Mouse (Mus musculus) liver, embryonic 11.5 days (tissue): ENCODE data around the gene Yod1. TPM values are rescaled to one million over a fixed set of nuclear protein-coding genes. Genes with fewer than 3 reads are reported as not detected.

Experiments
- ATAC-seq: fragments of 200-750 bp; cut with Nextera tagmentation; replicated peaks from 2 replicates; pipeline ENCODE4 v1.8.0; 2017; ENCODE audit warnings: moderate number of reproducible peaks, mild to moderate bottlenecking, moderate TSS enrichment, moderate library complexity; ENCODE audit not compliant: low FRiP score
- DNase-seq: peaks from one replicate; pipeline ENCODE4 v3.0.0-alpha.2; 2017; ENCODE audit warnings: low spot score
- H3K27ac ChIP-seq: fragments of 300-500 bp; sonication (generic); 2 replicates; pipeline ENCODE4 v1.5.1; 2014; ENCODE audit warnings: mild to moderate bottlenecking, low read depth, low read length, control low read depth
- H3K27me3 ChIP-seq: fragments of 300-500 bp; sonication (generic); replicated peaks from 2 replicates; pipeline ENCODE4 v1.6.1; 2014; ENCODE audit warnings: low read length, mixed read lengths; ENCODE audit not compliant: control insufficient read depth, insufficient read depth
- H3K36me3 ChIP-seq: fragments of 300-500 bp; sonication (generic); 2 replicates; pipeline ENCODE4 v1.6.1; 2014; ENCODE audit warnings: mild to moderate bottlenecking, low read length, moderate library complexity, mixed read lengths; ENCODE audit not compliant: control insufficient read depth, insufficient read depth
- H3K4me1 ChIP-seq: fragments of 300-500 bp; sonication (generic); replicated peaks from 2 replicates; pipeline ENCODE4 v1.6.1; 2014; ENCODE audit warnings: low read length, mixed read lengths; ENCODE audit not compliant: control insufficient read depth, insufficient read depth
- H3K4me2 ChIP-seq: fragments of 300-500 bp; sonication (generic); 2 replicates; pipeline ENCODE4 v1.6.1; 2014; ENCODE audit warnings: mild to moderate bottlenecking, control low read depth, moderate library complexity
- H3K4me3 ChIP-seq: fragments of 300-500 bp; sonication (generic); 2 replicates; pipeline ENCODE4 v1.5.1; 2014; ENCODE audit warnings: low read depth, low read length, control low read depth
- H3K9ac ChIP-seq: fragments of 300-500 bp; sonication (generic); 2 replicates; pipeline ENCODE4 v1.6.1; 2014; ENCODE audit warnings: low read depth, low read length, control low read depth
- H3K9me3 ChIP-seq: fragments of 300-500 bp; sonication (generic); 2 replicates; pipeline ENCODE4 v1.6.1; 2016; ENCODE audit warnings: low read length, inconsistent platforms, mixed read lengths; ENCODE audit not compliant: control insufficient read depth
- whole genome bisulfite sequencing: fragments of 180-500 bp; shearing (Covaris S2); extraction: QIAGEN DNeasy Blood & Tissue Kit; methylation state at CpG from one replicate; pipeline ENCODE4 v1.1.7; 2014; 5-methylcytosine and 5-hydroxymethylcytosine counted together
- polyA plus RNA-seq: library from polyadenylated mRNA; unstranded; fragments of >200 nt; fragmentation: Nextera tagmentation; extraction: Ambion mirVana; gene quantifications from 2 replicates; pipeline ENCODE4 v1.2.1, GENCODE M21; 2014

Yod1 gene
- polyA plus RNA-seq, 1 experiment from 2014 or later: 26.6 TPM

DNA sequence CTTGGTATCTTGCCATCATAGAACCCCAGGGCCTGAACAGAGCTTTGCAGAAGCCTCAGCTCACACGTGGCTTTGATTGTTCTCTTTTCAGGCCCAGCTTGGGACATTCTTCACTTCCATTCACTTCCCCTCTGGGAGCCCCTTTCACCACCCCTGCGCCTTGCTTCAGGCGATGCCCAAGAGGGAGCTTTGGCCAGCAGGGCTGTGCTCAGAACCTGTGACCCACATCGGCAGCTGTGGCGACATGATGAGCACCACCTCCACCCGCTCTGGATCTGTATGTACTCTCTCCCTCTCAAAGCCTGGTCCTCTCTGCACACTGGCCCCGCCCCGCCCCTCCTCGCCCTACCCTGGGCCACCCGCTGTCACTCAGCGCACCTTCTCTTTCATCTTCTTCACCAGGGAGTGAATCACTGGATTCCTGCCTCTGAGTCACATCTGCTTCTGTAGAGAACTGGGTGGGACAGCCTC is 20.3 kb downstream of the Yod1 start:
- no peak overlapping the region for H3K9ac ChIP-seq
- no peaks in the 10 kb centered on the region for H3K9me3 ChIP-seq
- ATAC-seq (no peak), DNase-seq (no peak)
- no peaks in the 10 kb centered on the region for H3K27me3 ChIP-seq
- H3K4me1 ChIP-seq: peaks cover 66% of the 10 kb centered on the region
- H3K27ac ChIP-seq: peak overlapping the region; percentile 46; the same call in 1 of the 2 replicates
- 47% methylated on average over 11 of the region's 11 CpGs for WGBS
- no peak overlapping the region for H3K4me3 ChIP-seq
- peak overlapping the region; percentile 25 for H3K4me2 ChIP-seq
- H3K36me3 ChIP-seq: no peaks in the 10 kb centered on the region

DNA sequence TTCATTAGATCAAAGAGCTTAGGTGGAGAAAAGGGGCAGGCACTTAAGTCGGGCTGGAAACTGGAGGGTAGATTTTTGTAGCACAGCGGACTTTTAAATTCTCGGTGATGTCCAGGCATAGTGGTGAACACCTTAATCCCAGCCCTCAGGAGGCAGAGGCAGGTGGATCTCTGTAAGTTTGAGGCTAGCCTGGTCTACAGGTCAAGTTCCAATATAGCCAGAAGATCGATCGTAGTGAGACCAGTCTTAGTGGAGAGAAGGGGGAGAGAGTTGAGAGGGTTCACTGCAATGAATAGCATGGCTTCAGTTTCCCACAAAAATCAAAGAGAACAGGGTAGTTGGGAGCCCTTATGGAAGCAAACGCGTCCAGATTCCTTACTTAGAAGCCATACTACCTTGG is 20.8 kb downstream of the Yod1 start:
- H3K9me3 ChIP-seq: no peaks in the 10 kb centered on the region
- no peaks in the 10 kb centered on the region for H3K27me3 ChIP-seq
- no peak overlapping the region for H3K27ac ChIP-seq
- no peaks in the 10 kb centered on the region for H3K36me3 ChIP-seq
- H3K9ac ChIP-seq: no peak overlapping the region
- DNase-seq (no peak), ATAC-seq (no peak)
- no peak overlapping the region for H3K4me3 ChIP-seq
- no peak overlapping the region for H3K4me2 ChIP-seq
- H3K4me1 ChIP-seq: peaks cover 70% of the 10 kb centered on the region
- 93% methylated on average over 7 of the region's 7 CpGs for WGBS

DNA sequence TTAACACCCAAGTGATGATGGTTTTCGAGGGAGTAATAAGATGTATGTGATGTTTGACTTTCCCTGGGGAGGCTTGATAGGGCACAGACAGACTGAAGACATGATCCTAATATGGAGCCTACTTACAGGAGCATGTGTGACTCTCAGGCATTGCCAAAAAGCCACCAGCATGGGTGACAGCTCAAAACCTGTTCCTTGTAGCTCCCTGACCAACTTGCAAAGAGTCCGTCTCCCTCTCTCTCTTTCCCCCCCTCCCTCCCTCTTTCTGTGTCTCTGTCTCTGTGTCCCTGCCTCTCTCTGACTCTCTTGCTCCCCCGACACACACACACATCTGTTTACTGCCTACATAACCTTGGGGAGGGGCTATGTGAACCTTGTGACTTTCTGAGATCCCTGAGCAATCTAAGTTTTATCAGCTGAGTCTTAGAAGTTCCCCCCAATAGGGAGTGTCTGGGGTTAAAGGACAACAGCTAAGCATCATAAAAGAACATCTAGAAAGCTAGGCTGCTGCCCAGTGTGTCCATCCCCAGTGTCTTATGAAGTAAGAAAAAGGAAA is 21.5 kb downstream of the Yod1 start:
- ATAC-seq: no peak
- H3K36me3 ChIP-seq: no peaks in the 10 kb centered on the region
- H3K4me3 ChIP-seq: no peak overlapping the region
- H3K27ac ChIP-seq: peak overlapping the region; percentile 47; the same call in 1 of the 2 replicates
- DNase-seq: no peak
- H3K4me2 ChIP-seq: peak overlapping the region; percentile 83
- H3K9ac ChIP-seq: no peak overlapping the region
- WGBS: 69% methylated on average over 3 of the region's 3 CpGs
- no peaks in the 10 kb centered on the region for H3K9me3 ChIP-seq
- peaks cover 70% of the 10 kb centered on the region for H3K4me1 ChIP-seq
- no peaks in the 10 kb centered on the region for H3K27me3 ChIP-seq

DNA sequence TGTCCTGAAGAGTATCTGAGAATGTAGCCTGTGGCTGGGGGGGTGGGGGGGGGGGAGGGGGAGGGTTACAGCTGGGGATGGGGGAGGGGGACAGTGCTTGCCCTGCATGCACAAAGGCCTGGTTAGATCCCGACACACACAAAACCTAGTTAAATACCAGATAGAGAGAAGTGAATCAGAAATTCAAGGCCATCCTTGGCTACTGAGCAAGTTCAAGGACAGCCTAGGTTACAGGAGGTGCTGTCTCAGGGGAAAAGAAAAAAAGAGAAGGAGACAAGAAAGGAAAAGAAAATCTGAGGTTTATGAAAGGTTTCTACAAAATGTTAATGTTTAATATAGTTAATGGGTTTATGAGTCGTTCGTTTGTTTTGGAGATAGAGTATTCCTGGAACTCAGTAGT is 22.5 kb downstream of the Yod1 start:
- no peaks in the 10 kb centered on the region for H3K9me3 ChIP-seq
- H3K36me3 ChIP-seq: no peaks in the 10 kb centered on the region
- no peak for DNase-seq
- H3K27ac ChIP-seq: peak overlapping the region; percentile 99; the same call in 1 of the 2 replicates
- H3K9ac ChIP-seq: no peak overlapping the region
- 44% methylated on average over 3 of the region's 3 CpGs for WGBS
- peak overlapping the region; percentile 57 for H3K4me3 ChIP-seq
- H3K4me2 ChIP-seq: peak overlapping the region; percentile 83
- H3K27me3 ChIP-seq: no peaks in the 10 kb centered on the region
- no peak for ATAC-seq
- peaks cover 72% of the 10 kb centered on the region for H3K4me1 ChIP-seq

DNA sequence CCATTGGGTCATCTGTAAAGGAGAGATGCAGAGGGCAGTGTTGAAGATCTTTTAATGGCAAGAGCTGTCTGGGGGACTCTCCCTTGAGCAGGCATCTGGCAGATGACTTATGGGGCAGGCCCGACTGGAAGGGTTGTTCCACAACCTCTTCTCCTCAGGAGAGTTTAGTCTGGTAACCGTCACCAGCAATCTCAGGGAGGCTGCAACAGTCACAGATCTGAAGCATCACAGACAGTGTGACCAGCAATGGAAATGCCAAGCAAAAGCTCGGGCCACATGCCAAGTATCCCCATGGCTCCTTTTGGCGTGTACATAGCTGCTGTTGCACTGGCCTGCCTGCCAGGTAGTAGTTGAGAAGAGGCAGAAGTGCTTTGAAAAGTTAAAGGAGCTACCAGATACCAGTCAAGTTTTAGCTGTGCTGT is 23.1 kb downstream of the Yod1 start:
- DNase-seq: no peak
- H3K36me3 ChIP-seq: no peaks in the 10 kb centered on the region

DNA sequence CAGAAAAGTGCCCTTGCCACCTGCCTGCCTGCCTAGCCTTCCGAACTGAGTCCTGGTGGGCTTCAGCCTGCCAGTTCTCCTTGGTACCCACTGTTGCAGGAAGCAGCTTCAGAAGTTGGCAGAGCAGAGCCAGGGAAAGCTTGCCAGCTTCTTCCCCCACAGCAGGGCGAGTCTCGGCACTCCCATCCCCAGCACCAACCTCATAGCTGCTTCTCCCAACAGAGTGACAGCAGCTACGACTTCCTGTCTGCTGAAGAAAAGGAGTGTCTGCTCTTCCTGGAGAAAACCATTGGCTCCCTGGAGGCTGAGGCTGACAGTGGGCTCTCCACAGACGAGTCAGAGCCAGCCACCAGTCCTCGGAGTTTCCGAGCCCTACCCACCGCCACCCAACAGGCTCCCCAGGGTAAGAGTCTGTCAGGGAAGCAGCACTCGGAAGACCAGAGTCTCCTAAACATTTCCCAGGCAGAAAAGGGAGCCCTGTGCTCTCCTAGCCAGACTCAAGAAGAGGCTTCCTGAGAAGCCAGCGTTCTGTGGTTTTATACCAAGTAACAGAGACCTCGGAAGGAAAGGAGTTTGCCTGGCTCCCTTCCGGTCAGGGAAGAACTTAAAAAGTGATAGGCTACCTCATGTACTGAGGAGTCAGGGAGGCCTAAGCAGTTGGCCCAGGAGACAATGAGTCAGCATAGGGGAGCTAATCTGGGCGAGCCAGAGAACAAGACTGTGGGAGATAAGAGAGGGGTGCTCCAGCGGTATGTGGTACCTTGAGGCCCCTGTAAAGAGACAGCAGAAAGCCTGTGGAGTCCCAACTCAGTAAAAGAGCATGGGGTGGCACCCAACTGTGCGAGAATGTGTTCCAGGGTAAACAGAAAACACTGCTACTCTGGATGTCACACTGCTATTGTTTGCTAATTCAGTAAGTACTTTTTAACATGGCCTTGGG is 23.9 kb downstream of the Yod1 start:
- H3K27me3 ChIP-seq: no peaks in the 10 kb centered on the region
- peak overlapping the region; percentile 83 for H3K4me2 ChIP-seq
- peak; percentile 98 for ATAC-seq
- 26% methylated on average over 15 of the region's 15 CpGs for WGBS
- H3K36me3 ChIP-seq: no peaks in the 10 kb centered on the region
- peaks cover 77% of the 10 kb centered on the region for H3K4me1 ChIP-seq
- H3K27ac ChIP-seq: peak overlapping the region; percentile 99
- H3K9ac ChIP-seq: peak overlapping the region; percentile 81
- H3K9me3 ChIP-seq: no peaks in the 10 kb centered on the region
- peak overlapping the region; percentile 57 for H3K4me3 ChIP-seq
- peak; percentile 70 for DNase-seq

More for the DNA sequence above, 23.1 kb downstream of the Yod1 start:
- 41% methylated on average over 4 of the region's 4 CpGs for WGBS
- peak overlapping the region; percentile 99 for H3K27ac ChIP-seq
- H3K27me3 ChIP-seq: no peaks in the 10 kb centered on the region
- H3K9me3 ChIP-seq: no peaks in the 10 kb centered on the region
- peak overlapping the region; percentile 83 for H3K4me2 ChIP-seq
- ATAC-seq: no peak
- H3K4me3 ChIP-seq: peak overlapping the region; percentile 57
- H3K9ac ChIP-seq: peak overlapping the region; percentile 81
- peaks cover 75% of the 10 kb centered on the region for H3K4me1 ChIP-seq

DNA sequence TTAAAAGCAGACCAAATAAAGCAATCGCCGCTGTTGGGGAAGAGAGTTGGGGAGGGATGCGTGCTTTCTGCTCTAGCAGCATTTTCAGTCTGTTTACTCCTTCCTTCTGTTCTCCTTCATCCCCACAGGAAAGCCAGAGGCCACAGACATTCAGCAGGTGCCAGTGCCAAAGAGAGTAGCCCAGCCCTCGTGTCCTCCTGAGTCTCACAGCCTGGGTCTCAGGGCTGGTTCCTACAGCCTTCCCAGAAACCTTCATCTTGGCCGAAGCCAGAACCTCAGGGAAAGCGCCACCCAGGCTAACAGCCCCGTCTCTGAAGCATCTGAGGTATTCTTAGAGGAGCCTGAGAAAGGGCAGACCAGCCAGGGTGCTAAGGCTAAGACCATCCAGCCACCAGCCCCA is 25.1 kb downstream of the Yod1 start:
- DNase-seq (no peak), ATAC-seq (no peak)
- 80% methylated on average over 7 of the region's 7 CpGs for WGBS
- Histone ChIP-seq H3K27ac (peak overlapping the region; percentile 99), H3K4me1 (peaks cover 83% of the 10 kb centered on the region), H3K9me3 (no peaks in the 10 kb centered on the region), H3K4me2 (peak overlapping the region; percentile 83), H3K9ac (peak overlapping the region; percentile 81), H3K36me3 (no peaks in the 10 kb centered on the region), H3K27me3 (no peaks in the 10 kb centered on the region), H3K4me3 (no peak overlapping the region)

DNA sequence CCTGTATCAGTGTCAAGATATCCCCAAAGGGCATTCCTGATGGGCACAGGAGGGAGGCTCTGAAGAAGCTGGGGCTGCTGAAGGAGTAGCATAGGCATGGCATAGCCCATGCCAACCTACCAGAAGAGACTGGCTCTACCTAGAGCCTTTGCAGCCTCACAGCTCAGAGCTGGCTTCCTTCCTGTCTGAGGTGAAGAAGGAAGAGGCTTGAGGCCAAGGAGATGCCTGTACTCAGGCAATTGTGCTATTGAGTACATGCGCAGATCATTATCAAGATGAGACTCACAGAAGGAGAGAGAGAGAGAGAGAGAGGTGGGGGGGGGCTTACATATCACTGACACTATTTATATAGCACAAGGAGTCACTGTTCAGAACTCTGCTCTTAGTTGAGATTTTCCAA is 26.6 kb downstream of the Yod1 start:
- peak overlapping the region; percentile 46 for H3K4me2 ChIP-seq
- H3K9ac ChIP-seq: no peak overlapping the region
- H3K9me3 ChIP-seq: no peaks in the 10 kb centered on the region
- no peak for ATAC-seq
- H3K27me3 ChIP-seq: no peaks in the 10 kb centered on the region
- no peak overlapping the region for H3K4me3 ChIP-seq
- WGBS: 55% methylated on average over 1 of the region's 1 CpGs
- DNase-seq: no peak
- no peaks in the 10 kb centered on the region for H3K36me3 ChIP-seq
- peaks cover 71% of the 10 kb centered on the region for H3K4me1 ChIP-seq
- H3K27ac ChIP-seq: peak overlapping the region; percentile 99
